Mouse (Mus musculus) midbrain, embryonic 14.5 days (tissue): ENCODE measurements around the gene Pan3. TPM values are rescaled to one million over a fixed set of nuclear protein-coding genes. Genes with fewer than 3 reads are reported as not detected.

ENCODE experiments used
- ATAC-seq: fragments of 200-750 bp; cut with Nextera tagmentation; 2 replicates; pipeline ENCODE4 v1.8.0; 2017; ENCODE audit warnings: moderate number of reproducible peaks, moderate library complexity; ENCODE audit not compliant: low FRiP score, low TSS enrichment
- DNase-seq: peaks from one replicate; pipeline ENCODE4 v3.0.0-alpha.2; 2015
- H3K27ac ChIP-seq: fragments of 300-500 bp; sonication (generic); replicated peaks from 2 replicates; pipeline ENCODE4 v1.5.1; 2014; ENCODE audit warnings: mild to moderate bottlenecking, low read depth, low read length, moderate library complexity
- H3K27me3 ChIP-seq: fragments of 300-500 bp; sonication (generic); 2 replicates; pipeline ENCODE4 v1.6.1; 2014; ENCODE audit warnings: low read length, control low read depth, mixed read lengths; ENCODE audit not compliant: control insufficient read depth, insufficient read depth
- H3K36me3 ChIP-seq: fragments of 300-500 bp; sonication (generic); 2 replicates; pipeline ENCODE4 v1.6.1; 2014; ENCODE audit warnings: low read length, control low read depth; ENCODE audit not compliant: control insufficient read depth, insufficient read depth
- H3K4me1 ChIP-seq: fragments of 300-500 bp; sonication (generic); 2 replicates; pipeline ENCODE4 v1.6.1; 2014; ENCODE audit warnings: mild to moderate bottlenecking, antibody characterized with exemption, low read length, control low read depth; ENCODE audit not compliant: control insufficient read depth, insufficient read depth
- H3K4me2 ChIP-seq: fragments of 300-500 bp; sonication (generic); 2 replicates; pipeline ENCODE4 v1.6.1; 2014; ENCODE audit warnings: mild to moderate bottlenecking, low read length, moderate library complexity
- H3K4me3 ChIP-seq: fragments of 300-500 bp; sonication (generic); replicated peaks from 2 replicates; pipeline ENCODE4 v1.5.1; 2014; ENCODE audit warnings: low read depth, low read length
- H3K9ac ChIP-seq: fragments of 300-500 bp; sonication (generic); replicated peaks from 2 replicates; pipeline ENCODE4 v1.6.1; 2014; ENCODE audit warnings: mild to moderate bottlenecking, low read length, moderate library complexity
- H3K9me3 ChIP-seq: fragments of 300-500 bp; sonication (generic); 2 replicates; pipeline ENCODE4 v1.6.1; 2016; ENCODE audit warnings: low read length, control low read depth, mixed read lengths; ENCODE audit not compliant: control insufficient read depth
- WGBS: fragments of 180-500 bp; shearing (Covaris S2); extraction: QIAGEN DNeasy Blood & Tissue Kit; methylation state at CpG from one replicate; pipeline ENCODE4 v1.1.7; 2014; 5-methylcytosine and 5-hydroxymethylcytosine counted together
- polyA plus RNA-seq: library from polyadenylated mRNA; unstranded; fragments of >200 nt; fragmentation: Nextera tagmentation; extraction: Ambion mirVana; gene quantifications from 2 replicates; pipeline ENCODE4 v1.2.1, GENCODE M21; 2014

The Pan3 gene
- polyA plus RNA-seq, 1 experiment from 2014 or later = 69.5 TPM

DNA sequence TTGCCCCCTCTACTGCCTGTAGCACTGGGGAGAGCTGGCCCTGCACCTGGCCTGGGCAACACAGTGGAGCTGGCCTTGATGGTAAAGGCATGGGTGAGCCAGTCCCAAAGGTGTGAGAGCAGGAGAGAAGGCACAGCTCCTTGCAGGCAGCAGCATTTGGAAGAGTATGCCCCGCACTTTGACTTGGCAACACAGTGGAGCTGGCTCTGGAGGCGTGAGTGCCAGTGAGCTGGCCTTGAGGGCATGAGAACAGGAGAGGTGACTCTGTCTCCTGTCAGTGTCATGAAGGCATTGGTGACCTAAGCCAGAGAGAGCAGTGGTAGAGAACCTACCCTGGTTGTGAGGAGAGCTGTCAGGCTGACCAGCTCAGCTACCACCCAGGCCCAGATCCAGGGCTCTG is 49.4 kb downstream of the Pan3 start:
- Histone ChIP-seq H3K27ac (no peak overlapping the region), H3K9ac (no peak overlapping the region), H3K4me2 (no peak overlapping the region), H3K27me3 (no peaks in the 10 kb centered on the region), H3K36me3 (no peaks in the 10 kb centered on the region), H3K4me1 (no peaks in the 10 kb centered on the region), H3K4me3 (no peak overlapping the region), H3K9me3 (no peaks in the 10 kb centered on the region)
- no peak for ATAC-seq
- no peak for DNase-seq
- WGBS = 91% methylated on average over 2 of the region's 2 CpGs

- Histone ChIP-seq H3K27me3 (no peaks in the 10 kb centered on the region), H3K9me3 (no peaks in the 10 kb centered on the region), H3K36me3 (no peaks in the 10 kb centered on the region), H3K4me3 (no peak overlapping the region), H3K4me1 (no peaks in the 10 kb centered on the region), H3K4me2 (no peak overlapping the region), H3K9ac (no peak overlapping the region), H3K27ac (no peak overlapping the region)
- 77% methylated on average over 3 of the region's 3 CpGs for WGBS
- DNase-seq (no peak), ATAC-seq (no peak)
Observed at GRCm38 (mm10) chr5:147484142-147484541, 54.2 kb downstream of the Pan3 start.

GRCm38 (mm10) chr5:147489226-147489625 is 59.3 kb downstream of the Pan3 start:
- WGBS = 90% methylated on average over 6 of the region's 6 CpGs
- no peak overlapping the region for H3K4me3 ChIP-seq
- H3K36me3 ChIP-seq = 0 out of 2 replicates have a peak, but pooled peaks cover 5% of the 10 kb centered on the region
- no peaks in the 10 kb centered on the region for H3K4me1 ChIP-seq
- no peak overlapping the region for H3K4me2 ChIP-seq
- DNase-seq = no peak
- no peak overlapping the region for H3K9ac ChIP-seq
- H3K27me3 ChIP-seq = no peaks in the 10 kb centered on the region
- no peaks in the 10 kb centered on the region for H3K9me3 ChIP-seq
- H3K27ac ChIP-seq = no peak overlapping the region
- ATAC-seq = no peak

- WGBS = 85% methylated on average over 5 of the region's 5 CpGs
- no peak for DNase-seq
- Histone ChIP-seq H3K4me2 (no peak overlapping the region), H3K9ac (no peak overlapping the region), H3K27ac (no peak overlapping the region), H3K27me3 (no peaks in the 10 kb centered on the region), H3K9me3 (no peaks in the 10 kb centered on the region), H3K4me3 (no peak overlapping the region), H3K4me1 (no peaks in the 10 kb centered on the region), H3K36me3 (0 out of 2 replicates have a peak, but pooled peaks cover 5% of the 10 kb centered on the region)
- no peak for ATAC-seq
Observed at GRCm38 (mm10) chr5:147490907-147491306, 60.9 kb downstream of the Pan3 start.

- H3K4me2 ChIP-seq = no peak overlapping the region
- no peaks in the 10 kb centered on the region for H3K4me1 ChIP-seq
- H3K36me3 ChIP-seq = 0 out of 2 replicates have a peak, but pooled peaks cover 5% of the 10 kb centered on the region
- H3K4me3 ChIP-seq = no peak overlapping the region
- DNase-seq (no peak), ATAC-seq (no peak)
- H3K9ac ChIP-seq = no peak overlapping the region
- H3K27me3 ChIP-seq = no peaks in the 10 kb centered on the region
- WGBS = 90% methylated on average over 3 of the region's 3 CpGs
- H3K27ac ChIP-seq = no peak overlapping the region
- no peaks in the 10 kb centered on the region for H3K9me3 ChIP-seq
Observed at GRCm38 (mm10) chr5:147492511-147492910, 62.5 kb downstream of the Pan3 start.

GRCm38 (mm10) chr5:147493205-147493604 is 63.2 kb downstream of the Pan3 start:
- H3K9me3 ChIP-seq = no peaks in the 10 kb centered on the region
- no peak overlapping the region for H3K4me2 ChIP-seq
- H3K36me3 ChIP-seq = 0 out of 2 replicates have a peak, but pooled peaks cover 5% of the 10 kb centered on the region
- ATAC-seq (no peak), DNase-seq (no peak)
- WGBS = 91% methylated on average over 1 of the region's 1 CpGs
- no peak overlapping the region for H3K9ac ChIP-seq
- H3K4me1 ChIP-seq = no peaks in the 10 kb centered on the region
- no peaks in the 10 kb centered on the region for H3K27me3 ChIP-seq
- H3K27ac ChIP-seq = no peak overlapping the region
- no peak overlapping the region for H3K4me3 ChIP-seq

DNA sequence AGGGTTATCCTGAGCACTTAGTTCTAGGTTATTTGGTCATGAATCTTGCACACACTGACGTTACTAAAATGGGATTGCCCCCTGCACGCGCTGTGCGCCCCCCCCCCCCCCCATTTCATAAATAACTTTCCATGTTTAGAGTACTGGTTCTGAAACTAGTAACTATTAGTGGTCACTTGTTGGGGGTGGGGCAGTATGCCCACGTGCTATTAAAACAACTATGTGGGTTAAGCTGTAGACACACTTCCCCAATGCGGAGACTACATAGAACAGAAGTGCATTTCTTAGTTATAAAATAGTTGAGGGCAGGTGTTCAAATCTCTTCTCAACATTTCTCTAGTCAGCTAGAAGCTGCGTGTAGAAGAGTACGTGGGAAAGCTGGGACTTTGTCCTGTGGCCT is 63.7 kb downstream of the Pan3 start:
- no peak overlapping the region for H3K4me2 ChIP-seq
- H3K36me3 ChIP-seq = 0 out of 2 replicates have a peak, but pooled peaks cover 5% of the 10 kb centered on the region
- H3K27ac ChIP-seq = no peak overlapping the region
- H3K27me3 ChIP-seq = no peaks in the 10 kb centered on the region
- H3K9ac ChIP-seq = no peak overlapping the region
- 93% methylated on average over 8 of the region's 8 CpGs for WGBS
- no peaks in the 10 kb centered on the region for H3K4me1 ChIP-seq
- no peak for DNase-seq
- no peak overlapping the region for H3K4me3 ChIP-seq
- H3K9me3 ChIP-seq = no peaks in the 10 kb centered on the region
- no peak for ATAC-seq

DNA sequence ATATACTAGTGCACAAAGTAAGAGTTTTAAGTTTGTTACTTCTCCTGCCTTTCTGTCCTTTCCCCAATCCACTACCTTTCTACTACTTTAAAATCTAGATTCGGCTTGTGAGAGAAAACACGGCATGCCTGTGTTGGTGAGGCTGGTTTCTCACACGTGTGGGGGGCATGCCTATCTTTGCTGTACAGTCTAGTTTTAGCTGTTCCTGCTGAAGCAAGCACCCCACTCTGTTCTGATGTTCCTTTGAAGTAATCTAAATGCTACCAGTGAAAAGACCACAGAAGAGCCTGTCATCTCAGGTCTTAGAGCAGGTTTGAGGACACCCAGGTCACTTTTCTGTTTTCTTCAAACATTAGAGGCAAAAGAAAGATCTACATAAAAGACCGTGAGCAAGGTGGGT is 64.4 kb downstream of the Pan3 start:
- no peak overlapping the region for H3K4me2 ChIP-seq
- H3K9ac ChIP-seq = no peak overlapping the region
- 93% methylated on average over 4 of the region's 4 CpGs for WGBS
- no peak overlapping the region for H3K4me3 ChIP-seq
- no peak for DNase-seq
- no peaks in the 10 kb centered on the region for H3K4me1 ChIP-seq
- ATAC-seq = no peak
- 0 out of 2 replicates have a peak, but pooled peaks cover 2% of the 10 kb centered on the region for H3K36me3 ChIP-seq
- no peak overlapping the region for H3K27ac ChIP-seq
- H3K9me3 ChIP-seq = no peaks in the 10 kb centered on the region
- no peaks in the 10 kb centered on the region for H3K27me3 ChIP-seq

DNA sequence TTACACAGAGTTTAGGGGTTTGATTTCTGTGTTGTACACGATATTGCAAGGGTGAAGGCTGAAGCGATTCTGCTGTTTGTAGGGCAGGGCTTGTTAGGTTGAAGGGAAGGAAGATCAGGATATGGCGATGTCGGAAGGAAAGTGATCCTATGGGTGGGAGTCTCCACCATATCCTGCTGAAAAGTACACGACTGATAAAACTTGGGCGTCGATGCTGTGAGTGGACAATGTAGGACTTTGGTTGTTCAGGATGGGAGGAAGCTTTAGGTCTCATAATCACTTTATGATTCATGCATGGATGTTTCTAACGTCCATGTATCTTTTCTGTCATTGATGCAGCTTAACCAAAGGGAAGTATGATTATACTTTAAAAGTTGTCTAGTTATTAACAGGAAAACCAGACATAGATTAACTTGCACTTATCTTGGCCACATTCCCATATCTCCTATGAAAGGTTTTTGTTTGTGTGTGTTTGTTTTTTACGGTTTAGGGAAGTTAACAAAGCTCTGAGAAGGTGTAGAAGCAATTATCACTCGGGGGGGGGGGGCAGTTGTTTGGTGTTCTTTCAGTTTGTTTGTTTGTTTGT is 64.9 kb downstream of the Pan3 start:
- Histone ChIP-seq H3K4me3 (no peak overlapping the region), H3K9me3 (no peaks in the 10 kb centered on the region), H3K4me2 (no peak overlapping the region), H3K27ac (no peak overlapping the region), H3K4me1 (no peaks in the 10 kb centered on the region), H3K36me3 (no peaks in the 10 kb centered on the region), H3K9ac (no peak overlapping the region), H3K27me3 (no peaks in the 10 kb centered on the region)
- WGBS = 91% methylated on average over 10 of the region's 10 CpGs
- ATAC-seq (no peak), DNase-seq (no peak)
